Mouse (Mus musculus): ENCODE data around the gene Spem2. TPM values are rescaled to one million over a fixed set of nuclear protein-coding genes. Genes with fewer than 3 reads are reported as not detected.

Spem2 gene
- polyA plus RNA-seq, 1 experiment from 2014 or later, result not detected

DNA sequence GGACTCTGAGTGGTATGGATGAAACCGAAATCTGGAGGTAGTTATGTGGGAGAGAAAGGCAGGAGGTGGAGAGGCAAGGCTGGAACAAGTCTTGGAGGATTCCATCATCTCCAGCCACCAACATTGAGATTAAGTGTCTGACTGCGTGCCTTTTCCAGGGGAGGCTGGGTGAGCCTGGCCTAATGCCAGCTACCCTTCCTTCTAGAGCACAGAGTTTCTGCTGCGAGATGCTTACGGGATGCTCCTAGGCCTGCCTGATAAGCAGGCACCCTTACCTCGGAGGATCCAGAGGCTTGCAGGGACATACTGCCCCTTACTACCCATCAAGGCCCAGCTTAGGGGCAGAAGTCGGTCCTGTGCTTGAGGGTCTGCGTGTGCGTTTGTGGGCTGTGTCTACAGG, 15.3 kb upstream of the Spem2 start:
- H3K27ac ChIP-seq, result 0 out of 2 replicates have a peak overlapping the region, but pooled peaks have one; percentile 96
- H3K4me3 ChIP-seq, result peak overlapping the region; percentile 94
- H3K36me3 ChIP-seq (ENCODE audit: poor library complexity, severe bottlenecking), result peaks cover 46% of the 10 kb centered on the region
- H3K4me2 ChIP-seq, result peak overlapping the region; percentile 94
- 44% methylated on average over 8 of the region's 8 CpGs for WGBS
- H3K9me3 ChIP-seq (replicated peaks), result no peaks in the 10 kb centered on the region
- H3K9ac ChIP-seq, result peak overlapping the region; percentile 96
- ATAC-seq, result no peak
- H3K27me3 ChIP-seq, result peaks cover 4% of the 10 kb centered on the region; the same call in 1 of the 2 replicates
- H3K4me1 ChIP-seq, result peaks cover 47% of the 10 kb centered on the region

DNA sequence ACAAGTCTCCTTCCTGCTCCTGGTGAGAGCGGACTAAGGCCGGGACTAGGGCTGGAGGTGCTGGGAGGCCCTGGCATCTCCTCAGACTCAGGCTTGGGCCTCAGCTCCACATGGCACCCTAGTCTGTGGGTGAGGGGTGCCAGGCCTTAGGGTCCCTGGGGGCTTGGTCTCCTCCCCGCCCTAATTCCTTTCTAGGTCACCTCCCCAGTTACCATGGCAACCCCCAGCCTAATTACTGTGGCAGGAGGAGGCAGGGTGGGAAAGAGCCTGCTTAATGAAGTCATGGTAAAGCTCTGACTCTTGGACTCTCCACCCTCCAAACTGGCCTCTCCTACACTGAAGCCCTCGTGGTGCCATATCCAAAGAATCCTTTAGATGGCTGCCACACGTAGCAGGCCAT, 10.6 kb upstream of the Spem2 start:
- Histone ChIP-seq H3K36me3 (ENCODE audit: poor library complexity, severe bottlenecking) (peaks cover 90% of the 10 kb centered on the region), H3K4me2 (no peak overlapping the region), H3K9me3 (replicated peaks) (no peaks in the 10 kb centered on the region), H3K9ac (peak overlapping the region; percentile 2; the same call in 1 of the 2 replicates), H3K27ac (no peak overlapping the region), H3K27me3 (peaks cover 4% of the 10 kb centered on the region; the same call in 1 of the 2 replicates), H3K4me1 (peaks cover 18% of the 10 kb centered on the region), H3K4me3 (no peak overlapping the region)
- ATAC-seq, result no peak
- 71% methylated on average over 5 of the region's 5 CpGs for WGBS

- Histone ChIP-seq H3K4me2 (no peak overlapping the region), H3K9me3 (replicated peaks) (no peaks in the 10 kb centered on the region), H3K4me1 (no peaks in the 10 kb centered on the region), H3K27ac (no peak overlapping the region), H3K27me3 (no peaks in the 10 kb centered on the region), H3K4me3 (no peak overlapping the region), H3K36me3 (ENCODE audit: poor library complexity, severe bottlenecking) (peaks cover 50% of the 10 kb centered on the region), H3K9ac (no peak overlapping the region)
- ATAC-seq, result no peak
- 76% methylated on average over 2 of the region's 2 CpGs for WGBS
These were observed 5.2 kb upstream of the Spem2 start for GRCm38 (mm10) chr11:69823456-69823855.

GRCm38 (mm10) chr11:69822080-69822479, 3.8 kb upstream of the Spem2 start, which contains the start of gene Spem1:
Gene Spem1, minus strand, starts transcription at chr11:69822180.
- WGBS, result 87% methylated on average over 3 of the region's 3 CpGs
- no peak within 1 kb of the TSS for H3K4me3 ChIP-seq
- no peaks in the 10 kb centered on the region for H3K4me1 ChIP-seq
- no peak within 1 kb of the TSS for H3K9ac ChIP-seq
- H3K27me3 ChIP-seq, result no peaks in the 10 kb centered on the region
- peaks cover 36% of the 10 kb centered on the region for H3K36me3 ChIP-seq (ENCODE audit: poor library complexity, severe bottlenecking)
- no peak for ATAC-seq
- H3K4me2 ChIP-seq, result no peak within 1 kb of the TSS
- H3K27ac ChIP-seq, result no peak within 1 kb of the TSS
- peaks cover 6% of the 10 kb centered on the region for H3K9me3 ChIP-seq (replicated peaks)

GRCm38 (mm10) chr11:69818871-69819270, 606 bp upstream of the Spem2 start:
- H3K9ac ChIP-seq, result no peak overlapping the region
- WGBS, result 93% methylated on average over 8 of the region's 8 CpGs

DNA sequence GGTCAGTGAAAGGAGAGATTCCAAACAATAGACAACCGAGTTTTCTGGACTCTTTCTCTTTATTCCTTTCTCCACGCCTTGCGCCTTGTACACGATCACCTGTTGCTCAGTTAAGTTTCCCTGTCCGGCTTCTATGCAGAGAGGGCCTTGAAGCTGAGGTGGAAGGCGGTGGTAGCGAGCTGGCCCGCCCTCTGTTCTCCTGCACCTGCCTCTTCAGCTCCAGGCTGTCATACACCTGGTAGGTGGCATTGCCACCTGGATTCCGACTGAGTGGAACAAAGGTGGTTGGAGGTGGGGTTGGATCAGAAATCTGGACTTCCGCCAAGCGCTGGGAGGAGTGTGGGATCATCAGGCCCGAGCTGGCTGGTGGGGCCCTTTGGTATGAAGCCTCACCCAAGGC, 1.7 kb downstream of the Spem2 start:
- Histone ChIP-seq H3K9me3 (replicated peaks) (peaks cover 12% of the 10 kb centered on the region), H3K36me3 (ENCODE audit: poor library complexity, severe bottlenecking) (no peaks in the 10 kb centered on the region), H3K4me2 (no peak overlapping the region), H3K4me1 (no peaks in the 10 kb centered on the region), H3K9ac (no peak overlapping the region), H3K27me3 (no peaks in the 10 kb centered on the region), H3K4me3 (no peak overlapping the region), H3K27ac (no peak overlapping the region)
- ATAC-seq, result no peak
- WGBS, result 89% methylated on average over 12 of the region's 12 CpGs

More at GRCm38 (mm10) chr11:69818871-69819270, 606 bp upstream of the Spem2 start:
- Histone ChIP-seq H3K4me3 (no peak overlapping the region), H3K27me3 (no peaks in the 10 kb centered on the region), H3K36me3 (ENCODE audit: poor library complexity, severe bottlenecking) (peaks cover 4% of the 10 kb centered on the region), H3K4me1 (no peaks in the 10 kb centered on the region), H3K27ac (no peak overlapping the region), H3K4me2 (no peak overlapping the region), H3K9me3 (replicated peaks) (peaks cover 12% of the 10 kb centered on the region)
- no peak for ATAC-seq

- Histone ChIP-seq H3K9me3 (replicated peaks) (peaks cover 12% of the 10 kb centered on the region), H3K4me2 (no peak within 1 kb of the TSS), H3K36me3 (ENCODE audit: poor library complexity, severe bottlenecking) (no peaks in the 10 kb centered on the region), H3K9ac (no peak within 1 kb of the TSS), H3K4me1 (no peaks in the 10 kb centered on the region), H3K4me3 (no peak within 1 kb of the TSS), H3K27me3 (0 out of 2 replicates have a peak, but pooled peaks cover 3% of the 10 kb centered on the region), H3K27ac (no peak within 1 kb of the TSS)
- no peak for ATAC-seq
- WGBS, result 63% methylated on average over 10 of the region's 10 CpGs
These were observed 3.1 kb downstream of the Spem2 start, which contains the start of gene Gm39566 for GRCm38 (mm10) chr11:69815155-69815554. Gene Gm39566, minus strand, starts transcription at chr11:69815298.

DNA sequence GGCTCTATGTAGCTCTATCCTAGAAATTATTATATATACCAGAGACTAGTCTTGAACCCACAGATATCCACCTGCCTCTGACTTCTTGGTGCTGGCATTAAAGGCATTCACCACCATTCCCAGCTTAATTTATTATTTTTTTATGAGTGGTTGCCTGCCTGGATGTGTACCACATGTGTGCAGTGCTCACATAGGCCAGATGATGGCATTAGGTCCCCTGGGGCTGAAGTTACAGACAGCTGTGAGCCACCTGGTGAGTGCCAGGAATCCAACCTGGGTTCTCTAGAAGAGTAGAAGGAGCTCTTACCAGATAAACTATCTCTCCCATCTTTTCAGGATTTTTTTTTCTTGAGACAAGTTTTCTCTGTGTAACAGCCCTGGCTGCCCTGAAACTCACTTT, 8.0 kb downstream of the Spem2 start:
- H3K4me3 ChIP-seq, result no peak overlapping the region
- H3K9me3 ChIP-seq (replicated peaks), result 0 out of 2 replicates have a peak, but pooled peaks cover 5% of the 10 kb centered on the region
- no peak overlapping the region for H3K27ac ChIP-seq
- ATAC-seq, result no peak
- no peaks in the 10 kb centered on the region for H3K4me1 ChIP-seq
- H3K9ac ChIP-seq, result no peak overlapping the region
- no peak overlapping the region for H3K4me2 ChIP-seq
- H3K36me3 ChIP-seq (ENCODE audit: poor library complexity, severe bottlenecking), result no peaks in the 10 kb centered on the region
- H3K27me3 ChIP-seq, result peaks cover 21% of the 10 kb centered on the region

GRCm38 (mm10) chr11:69807641-69808040, 10.6 kb downstream of the Spem2 start:
- Histone ChIP-seq H3K9me3 (replicated peaks) (0 out of 2 replicates have a peak, but pooled peaks cover 5% of the 10 kb centered on the region), H3K27me3 (peaks cover 41% of the 10 kb centered on the region), H3K36me3 (ENCODE audit: poor library complexity, severe bottlenecking) (no peaks in the 10 kb centered on the region), H3K4me2 (no peak overlapping the region), H3K4me1 (peaks cover 25% of the 10 kb centered on the region), H3K4me3 (no peak overlapping the region), H3K27ac (no peak overlapping the region), H3K9ac (no peak overlapping the region)
- no peak for ATAC-seq
- 87% methylated on average over 2 of the region's 2 CpGs for WGBS

DNA sequence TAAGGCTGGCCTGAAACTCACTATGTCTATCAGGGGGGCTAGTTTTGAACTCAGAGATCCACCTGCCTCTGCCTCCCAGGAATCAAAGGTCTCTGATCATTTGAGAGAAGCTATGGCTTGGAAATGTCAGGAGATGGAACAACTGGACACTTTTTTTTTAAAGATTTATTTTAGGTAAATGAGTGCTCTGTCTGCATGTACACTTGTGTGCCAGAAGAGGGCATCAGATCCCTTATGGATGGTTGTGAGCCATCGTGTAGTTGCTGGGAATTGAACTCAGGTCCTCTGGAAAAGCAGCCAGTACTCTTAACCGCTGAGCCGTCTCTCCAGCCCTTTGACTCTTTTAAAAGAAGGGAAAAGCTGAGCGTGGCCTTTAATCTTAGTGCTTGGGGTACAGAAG, 11.9 kb downstream of the Spem2 start:
- no peak for ATAC-seq
- H3K27me3 ChIP-seq, result peaks cover 53% of the 10 kb centered on the region
- H3K4me1 ChIP-seq, result peaks cover 37% of the 10 kb centered on the region
- no peak overlapping the region for H3K4me3 ChIP-seq
- WGBS, result 89% methylated on average over 4 of the region's 4 CpGs
- no peak overlapping the region for H3K27ac ChIP-seq
- H3K9ac ChIP-seq, result no peak overlapping the region
- H3K4me2 ChIP-seq, result no peak overlapping the region
- no peaks in the 10 kb centered on the region for H3K36me3 ChIP-seq (ENCODE audit: poor library complexity, severe bottlenecking)
- 0 out of 2 replicates have a peak, but pooled peaks cover 5% of the 10 kb centered on the region for H3K9me3 ChIP-seq (replicated peaks)

GRCm38 (mm10) chr11:69804972-69805909, 13.0 kb downstream of the Spem2 start, which contains the start of gene Tmem102:
Gene Tmem102, minus strand, starts transcription at chr11:69805624.
- no peaks in the 10 kb centered on the region for H3K36me3 ChIP-seq (ENCODE audit: poor library complexity, severe bottlenecking)
- no peak within 1 kb of the TSS for H3K27ac ChIP-seq
- H3K9ac ChIP-seq, result no peak within 1 kb of the TSS
- WGBS, result 5% methylated on average over 29 of the region's 29 CpGs
- ATAC-seq, result no peak
- 0 out of 2 replicates have a peak, but pooled peaks cover 5% of the 10 kb centered on the region for H3K9me3 ChIP-seq (replicated peaks)
- peaks cover 50% of the 10 kb centered on the region for H3K27me3 ChIP-seq
- peak within 1 kb of the TSS; percentile 54 for H3K4me3 ChIP-seq
- peaks cover 45% of the 10 kb centered on the region for H3K4me1 ChIP-seq
- peak within 1 kb of the TSS; percentile 97 for H3K4me2 ChIP-seq

GRCm38 (mm10) chr11:69804652-69804940, 13.7 kb downstream of the Spem2 start:
- H3K27me3 ChIP-seq, result peaks cover 50% of the 10 kb centered on the region
- WGBS, result 8% methylated on average over 12 of the region's 12 CpGs

More at GRCm38 (mm10) chr11:69804652-69804940, 13.7 kb downstream of the Spem2 start:
- peak overlapping the region; percentile 54 for H3K4me3 ChIP-seq
- H3K27ac ChIP-seq, result no peak overlapping the region
- no peak for ATAC-seq
- no peak overlapping the region for H3K9ac ChIP-seq
- peaks cover 51% of the 10 kb centered on the region for H3K4me1 ChIP-seq
- peak overlapping the region; percentile 97 for H3K4me2 ChIP-seq
- H3K36me3 ChIP-seq (ENCODE audit: poor library complexity, severe bottlenecking), result no peaks in the 10 kb centered on the region
- 0 out of 2 replicates have a peak, but pooled peaks cover 5% of the 10 kb centered on the region for H3K9me3 ChIP-seq (replicated peaks)
